Mouse (Mus musculus): Measurements from ENCODE around the gene Zer1.
"Not testable (repeated sequence)": the region's sequence is repeated elsewhere in the genome, so short reads cannot be mapped to it uniquely, and the experiment has no call there.

Gene Zer1

GRCm38 (mm10) chr2:30124472-30125274 lies at the start of gene Zer1:
Zer1 (minus strand) TSS chr2:30124585.
- peak; percentile 93 for DNase-seq (ENCODE audit: low spot score in 2 of 2)

DNA sequence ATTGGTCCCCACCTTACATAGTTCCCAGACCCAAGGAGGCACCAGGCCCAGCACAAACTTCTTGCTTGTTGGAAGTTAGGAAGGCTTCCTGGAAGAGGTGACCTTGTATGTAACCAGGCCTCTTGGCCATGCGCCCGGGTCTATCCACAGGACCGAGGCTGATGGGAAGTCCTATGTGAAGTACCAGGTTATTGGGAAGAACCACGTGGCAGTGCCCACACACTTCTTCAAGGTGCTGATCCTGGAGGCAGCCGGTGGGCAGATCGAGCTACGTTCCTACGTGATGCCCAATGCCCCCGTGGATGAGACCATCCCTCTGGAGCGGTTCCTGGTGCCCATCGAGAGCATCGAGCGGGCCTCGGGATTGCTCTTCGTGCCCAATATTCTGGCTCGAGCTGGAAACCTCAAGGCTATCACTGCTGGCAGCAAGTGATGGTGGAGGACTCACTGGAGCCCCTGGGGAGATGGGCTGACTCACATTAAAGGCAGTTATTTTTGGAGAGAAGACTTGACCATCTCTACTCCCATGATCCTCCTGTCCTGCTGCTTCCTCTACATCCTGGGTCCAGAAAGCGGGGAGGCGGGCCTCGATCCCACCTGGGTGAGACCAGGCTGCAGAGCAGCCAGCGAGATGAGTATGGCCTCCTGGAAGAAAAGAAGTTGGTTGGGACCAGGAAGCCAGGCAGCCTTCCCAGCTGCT lies 49.3 kb upstream of the Zer1 start:
- DNase-seq (ENCODE audit: low spot score in 2 of 2) = no peak

- DNase-seq (ENCODE audit: low spot score in 2 of 2) = no peak
Measured at GRCm38 (mm10) chr2:30171997-30172382, 47.6 kb upstream of the Zer1 start.

DNA sequence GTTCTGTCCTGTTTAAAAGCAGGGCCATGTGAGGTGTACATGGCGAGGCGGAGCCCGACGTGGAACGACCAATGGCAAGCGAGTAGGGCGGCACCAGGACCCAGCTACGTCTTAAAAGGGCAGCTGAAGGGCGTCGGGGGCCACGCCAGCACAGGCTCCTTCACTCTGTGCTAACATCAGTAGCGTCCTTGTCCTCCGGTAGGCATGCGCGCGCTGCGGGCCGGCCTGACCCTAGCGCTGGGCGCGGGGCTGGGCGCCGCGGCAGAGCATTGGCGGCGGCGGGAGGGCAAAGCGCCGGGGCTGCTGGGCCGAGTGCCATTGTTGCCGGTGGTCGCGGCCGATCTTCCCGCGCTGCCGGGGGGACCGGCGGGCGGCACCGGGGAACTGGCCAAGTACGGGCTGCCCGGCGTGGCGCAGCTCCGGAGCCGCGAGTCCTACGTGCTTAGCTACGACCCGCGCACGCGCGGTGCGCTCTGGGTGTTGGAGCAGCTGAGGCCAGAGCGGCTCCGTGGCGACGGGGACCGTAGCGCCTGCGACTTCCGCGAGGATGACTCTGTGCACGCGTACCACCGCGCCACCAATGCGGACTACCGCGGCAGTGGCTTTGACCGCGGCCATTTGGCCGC lies 47.1 kb upstream of the Zer1 start, which contains the start of gene Endog:
Gene Endog (plus strand): TSS at position 123 of the 626 bp plus-strand sequence.
- DNase-seq (ENCODE audit: low spot score in 2 of 2) = peak; percentile 84 to 87

DNA sequence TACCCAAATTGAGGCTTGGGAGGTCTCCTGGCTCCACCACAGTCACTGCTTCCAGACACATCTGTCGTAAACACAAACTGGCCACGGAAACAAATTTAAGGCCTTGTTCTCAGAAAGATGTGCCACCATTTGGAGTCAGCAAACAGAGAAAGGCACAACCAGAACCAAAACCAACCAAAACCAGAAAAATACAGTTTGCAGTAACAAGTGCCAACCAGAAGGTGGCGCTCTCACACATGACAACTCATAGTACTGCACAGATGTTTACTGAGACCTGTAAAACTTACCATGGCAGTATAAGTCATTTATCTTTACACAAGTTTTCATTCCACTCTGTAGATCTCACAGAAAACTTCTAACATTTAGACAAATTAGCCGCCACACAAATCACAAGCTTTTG lies 42.3 kb upstream of the Zer1 start:
- no peak for DNase-seq (ENCODE audit: low spot score in 2 of 2)

GRCm38 (mm10) chr2:30164340-30164932 lies 40.1 kb upstream of the Zer1 start:
- no peak for DNase-seq (ENCODE audit: low spot score in 2 of 2)

GRCm38 (mm10) chr2:30161809-30162208 lies 37.4 kb upstream of the Zer1 start:
- DNase-seq (ENCODE audit: low spot score in 2 of 2) = peak in 1 of 2 experiments; percentile 25

- not testable (repeated sequence) for DNase-seq (ENCODE audit: low spot score in 2 of 2)
Measured at GRCm38 (mm10) chr2:30159871-30160270, 35.5 kb upstream of the Zer1 start.

DNA sequence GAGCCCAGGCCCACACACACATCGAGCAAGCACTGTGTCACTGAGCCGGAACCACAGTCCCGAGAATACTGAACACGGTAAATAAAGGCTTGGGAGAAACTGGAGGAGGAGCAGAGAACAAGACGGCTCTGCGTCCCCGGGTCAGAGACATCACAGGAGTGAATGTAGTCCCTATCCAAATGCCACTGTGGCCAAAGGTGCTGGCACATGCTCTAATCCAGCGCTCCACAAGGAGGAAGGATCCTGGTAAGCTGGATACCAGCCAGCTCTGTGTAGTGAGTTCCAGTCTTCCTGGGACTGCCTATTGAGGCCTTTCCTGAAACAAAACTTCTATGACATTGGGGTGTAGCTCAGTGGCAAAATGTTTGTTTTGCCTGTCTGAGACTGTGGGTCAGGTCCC lies 28.2 kb upstream of the Zer1 start:
- DNase-seq (ENCODE audit: low spot score in 2 of 2) = no peak

DNA sequence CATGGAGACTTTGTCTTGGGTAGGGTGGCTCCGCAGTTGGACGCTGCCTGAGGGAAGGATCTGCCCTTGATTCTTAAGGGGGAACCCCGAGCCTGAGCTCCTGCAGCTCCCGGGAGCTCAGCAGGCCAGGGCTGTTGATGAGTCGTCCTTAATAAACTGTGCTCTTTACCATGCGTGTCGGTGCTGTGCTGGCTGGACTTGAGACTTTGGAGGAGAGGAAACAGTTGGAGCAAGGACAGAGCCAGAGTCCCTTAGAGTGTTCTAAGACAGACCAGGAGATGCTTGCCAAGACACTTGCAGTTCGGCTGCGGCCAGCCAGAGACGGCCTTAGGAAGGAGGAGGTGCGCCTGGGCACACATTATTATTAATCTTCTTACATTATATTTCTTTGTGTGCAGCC lies 27.5 kb upstream of the Zer1 start:
- no peak for DNase-seq (ENCODE audit: low spot score in 2 of 2)

- DNase-seq (ENCODE audit: low spot score in 2 of 2) = no peak
Measured at GRCm38 (mm10) chr2:30147466-30147865, 23.1 kb upstream of the Zer1 start.

DNA sequence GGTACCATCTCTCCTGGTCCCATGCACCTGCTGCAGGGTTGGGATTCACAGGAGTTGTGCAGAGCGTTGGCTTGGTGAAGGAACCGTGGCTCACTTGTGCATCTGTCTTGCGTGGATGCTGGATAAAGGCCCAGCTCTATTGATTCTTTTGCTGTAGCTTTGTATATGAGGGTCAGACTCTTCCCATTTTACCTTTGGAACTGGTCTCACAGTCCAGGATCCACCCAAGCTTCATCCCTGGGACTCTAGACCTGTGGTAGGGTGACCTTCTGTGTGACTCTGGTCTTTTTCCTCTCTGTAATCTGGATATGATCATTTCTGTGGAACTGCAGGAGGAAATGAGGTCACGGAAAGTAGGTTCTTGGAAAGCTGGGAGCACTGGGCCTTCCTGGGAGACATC lies 20.1 kb upstream of the Zer1 start:
- no peak for DNase-seq (ENCODE audit: low spot score in 2 of 2)

DNA sequence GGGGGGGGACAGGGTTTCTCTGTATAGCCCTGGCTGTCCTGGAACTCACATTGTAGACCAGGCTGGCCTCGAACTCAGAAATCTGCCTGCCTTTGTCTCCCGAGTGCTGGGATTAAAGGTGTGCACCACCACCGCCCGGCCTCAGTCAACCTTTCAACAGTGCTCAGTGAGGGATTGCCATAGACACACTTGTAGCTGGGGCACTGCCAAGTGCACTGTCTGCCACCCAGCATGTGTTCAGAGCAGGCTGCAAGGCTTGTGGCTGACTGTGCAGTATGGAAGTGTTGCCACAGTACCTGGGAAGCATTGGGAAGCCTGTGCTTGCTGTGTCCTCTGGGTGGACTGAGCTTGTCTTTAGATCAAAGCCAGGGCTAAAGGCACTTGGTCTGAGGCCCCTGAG lies 15.6 kb upstream of the Zer1 start:
- not testable (repeated sequence) for DNase-seq (ENCODE audit: low spot score in 2 of 2)

GRCm38 (mm10) chr2:30136458-30136857 lies 12.1 kb upstream of the Zer1 start:
- DNase-seq (ENCODE audit: low spot score in 2 of 2) = no peak

GRCm38 (mm10) chr2:30134928-30135620 lies 10.7 kb upstream of the Zer1 start:
- DNase-seq (ENCODE audit: low spot score in 2 of 2) = peak in 1 of 2 experiments; percentile 19

GRCm38 (mm10) chr2:30134378-30134711 lies 10.0 kb upstream of the Zer1 start:
- no peak for DNase-seq (ENCODE audit: low spot score in 2 of 2)

GRCm38 (mm10) chr2:30133613-30134377 lies 9.4 kb upstream of the Zer1 start, which contains the start of gene Tbc1d13:
Tbc1d13 (plus strand) TSS chr2:30133746.
- DNase-seq (ENCODE audit: low spot score in 2 of 2) = peak; percentile 99

DNA sequence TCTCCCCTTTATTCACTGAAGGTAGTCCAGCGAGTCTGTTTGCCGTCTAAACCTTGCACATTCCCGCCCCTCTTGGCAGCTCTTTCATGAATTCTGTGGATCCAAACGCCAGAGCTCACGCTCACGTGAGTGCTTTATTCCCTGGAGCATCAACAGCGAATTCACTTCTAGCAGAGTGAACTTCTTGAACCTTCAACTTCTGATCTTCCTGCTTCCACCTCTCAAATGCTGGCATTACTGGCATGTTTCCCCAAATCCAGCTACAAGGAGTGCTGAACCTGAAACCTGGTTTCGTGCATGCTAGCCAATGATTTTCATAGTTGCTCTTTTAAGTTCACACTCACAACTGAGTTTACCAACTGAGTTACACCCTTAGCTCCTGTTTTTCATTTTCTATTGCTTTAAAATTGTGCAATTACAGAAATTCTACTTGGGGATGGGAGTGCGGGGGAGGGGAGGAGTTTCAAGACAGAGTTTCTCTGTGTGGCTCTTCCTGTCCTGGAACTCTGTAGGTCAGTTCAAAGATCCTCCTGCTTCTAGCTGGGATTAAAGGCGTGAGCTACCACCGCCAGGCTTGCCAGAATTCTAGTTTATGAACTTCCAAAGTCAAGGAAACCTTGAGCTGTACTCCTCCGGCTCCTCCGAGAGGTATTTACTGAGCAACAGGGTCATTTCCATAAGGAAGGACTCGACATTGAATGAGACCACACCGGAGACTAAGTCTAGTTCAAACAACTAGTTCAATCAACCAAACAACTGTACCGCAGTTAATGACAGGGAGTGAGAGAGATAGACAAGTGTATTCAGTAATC lies 8.6 kb upstream of the Zer1 start:
- DNase-seq (ENCODE audit: low spot score in 2 of 2) = peak in 1 of 2 experiments; percentile 18

DNA sequence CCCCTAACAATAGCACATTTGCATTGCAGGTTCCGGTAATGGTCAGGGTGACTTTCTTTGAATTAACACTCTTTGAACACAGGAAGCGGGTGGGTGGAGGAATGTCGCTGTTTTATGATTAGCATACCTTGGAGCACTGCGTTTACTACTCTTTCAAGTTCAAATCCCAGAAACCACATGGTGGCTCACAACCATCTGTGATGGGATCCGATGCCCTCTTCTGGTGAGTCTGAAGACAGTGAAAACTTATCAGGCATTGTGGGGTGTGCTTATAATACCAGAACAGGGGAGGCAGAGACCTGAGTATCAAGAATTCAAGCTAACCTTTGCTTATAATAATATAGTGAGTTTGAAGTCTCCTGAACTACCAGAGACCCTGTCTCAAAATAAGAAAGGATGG lies 6.9 kb upstream of the Zer1 start:
- DNase-seq (ENCODE audit: low spot score in 2 of 2) = peak in 1 of 2 experiments; percentile 27

DNA sequence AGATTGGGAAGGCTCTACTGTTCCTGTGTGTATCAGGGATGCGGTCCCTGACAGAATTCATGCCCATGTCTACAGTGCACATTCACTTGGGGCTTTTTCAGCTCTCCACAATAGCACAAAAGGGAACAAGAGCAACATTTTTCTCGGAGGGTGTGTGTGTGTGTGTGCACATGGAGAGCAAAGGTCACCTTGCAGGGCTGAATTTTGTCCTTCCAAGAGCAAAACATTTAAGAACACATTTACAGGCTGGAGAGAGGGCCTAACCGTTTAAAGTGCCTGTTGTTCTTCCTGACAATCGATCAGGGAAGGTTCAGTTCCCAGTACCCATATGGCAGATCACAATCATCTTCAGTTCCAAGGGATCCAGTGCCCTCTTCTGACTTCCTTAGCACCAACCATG lies 5.8 kb upstream of the Zer1 start:
- no peak for DNase-seq (ENCODE audit: low spot score in 2 of 2)
